Mouse (Mus musculus): ENCODE results near the gene Arhgap22. TPM values are rescaled to one million over a fixed set of nuclear protein-coding genes. Genes with fewer than 3 reads are reported as not detected.

The Arhgap22 gene
- total and polyA plus RNA-seq, 3 experiments = 0.11 TPM; not detected in 2

GRCm38 (mm10) chr14:33294488-33294887 lies 80.7 kb downstream of the Arhgap22 start:
- Histone ChIP-seq H3K9ac (ENCODE audit: control insufficient read depth, low read depth, low read length, poor library complexity, severe bottlenecking) (no peak overlapping the region), H3K9me3 (replicated peaks; ENCODE audit: insufficient read depth, low read length) (no peaks in the 10 kb centered on the region), H3K27me3 (ENCODE audit: control insufficient read depth in 1 of 2, insufficient read depth in 2 of 2, low read length in 2 of 2) (peaks cover 0 to 3% of the 10 kb centered on the region in 2 experiments; a peak in 2 of 4 replicates), H3K27ac (ENCODE audit: control insufficient read depth, low read depth, low read length) (no peak overlapping the region), H3K79me2 (ENCODE audit: control insufficient read depth, insufficient read depth, low read length, poor library complexity) (no peaks in the 10 kb centered on the region), H3K36me3 (ENCODE audit: control insufficient read depth in 1 of 2, insufficient read depth in 2 of 2, low read length in 2 of 2) (no peaks in the 10 kb centered on the region), H3K4me1 (ENCODE audit: control insufficient read depth in 1 of 2, insufficient read depth in 2 of 2, low read length in 2 of 2) (no peaks in the 10 kb centered on the region), H3K4me3 (ENCODE audit: control insufficient read depth in 1 of 2, insufficient read depth in 1 of 2, low read depth in 2 of 2, low read length in 2 of 2) (no peak overlapping the region)
- TF ChIP-seq RCOR1 (IDR thresholded peaks at IDR 0.05; ENCODE audit: low read depth, low read length) (no peak), CHD1 (IDR thresholded peaks at IDR 0.05; ENCODE audit: low read depth, low read length) (no peak), NELFE (IDR thresholded peaks at IDR 0.05; ENCODE audit: low read depth, low read length) (no peak), ZKSCAN1 (IDR thresholded peaks at IDR 0.05; ENCODE audit: low read depth, low read length) (no peak), TAL1 (IDR thresholded peaks at IDR 0.05; ENCODE audit: low read length) (no peak), NRF1 (IDR thresholded peaks at IDR 0.05; ENCODE audit: insufficient read depth, low read depth, low read length, poor library complexity, severe bottlenecking) (no peak), GATA1 (IDR thresholded peaks at IDR 0.05; ENCODE audit: low read depth, low read length) (no peak)
- no peak for DNase-seq (ENCODE audit: low read depth, low spot score)

- Histone ChIP-seq H3K4me3 (ENCODE audit: control insufficient read depth in 1 of 2, insufficient read depth in 1 of 2, low read depth in 2 of 2, low read length in 2 of 2) (no peak overlapping the region), H3K9me3 (replicated peaks; ENCODE audit: insufficient read depth, low read length) (no peaks in the 10 kb centered on the region), H3K27me3 (ENCODE audit: control insufficient read depth in 1 of 2, insufficient read depth in 2 of 2, low read length in 2 of 2) (no peaks in the 10 kb centered on the region), H3K36me3 (ENCODE audit: control insufficient read depth in 1 of 2, insufficient read depth in 2 of 2, low read length in 2 of 2) (no peaks in the 10 kb centered on the region), H3K9ac (ENCODE audit: control insufficient read depth, low read depth, low read length, poor library complexity, severe bottlenecking) (no peak overlapping the region), H3K27ac (ENCODE audit: control insufficient read depth, low read depth, low read length) (no peak overlapping the region), H3K79me2 (ENCODE audit: control insufficient read depth, insufficient read depth, low read length, poor library complexity) (no peaks in the 10 kb centered on the region), H3K4me1 (ENCODE audit: control insufficient read depth in 1 of 2, insufficient read depth in 2 of 2, low read length in 2 of 2) (no peaks in the 10 kb centered on the region)
- TF ChIP-seq CHD1 (IDR thresholded peaks at IDR 0.05; ENCODE audit: low read depth, low read length) (no peak), SIN3A (IDR thresholded peaks at IDR 0.05; ENCODE audit: low read length) (no peak), CHD2 (IDR thresholded peaks at IDR 0.05; ENCODE audit: low read length) (no peak), E2F4 (IDR thresholded peaks at IDR 0.05; ENCODE audit: borderline replicate concordance, low read depth, low read length) (no peak), RCOR1 (IDR thresholded peaks at IDR 0.05; ENCODE audit: low read depth, low read length) (no peak), CTCF (IDR thresholded peaks at IDR 0.05 in 2 of 3, conservative IDR thresholded peaks at IDR 0.05 in 1 of 3; ENCODE audit: control insufficient read depth in 1 of 3, insufficient read depth in 1 of 3, low read depth in 2 of 3, low read length in 3 of 3, poor library complexity in 1 of 3, severe bottlenecking in 1 of 3) (no peak), TCF12 (IDR thresholded peaks at IDR 0.05; ENCODE audit: low read depth, low read length) (no peak), HCFC1 (IDR thresholded peaks at IDR 0.05; ENCODE audit: low read depth, low read length) (no peak), POLR2A (IDR thresholded peaks at IDR 0.05; ENCODE audit: control insufficient read depth in 1 of 2, insufficient read depth in 1 of 2, low read depth in 1 of 2, low read length in 2 of 2, poor library complexity in 1 of 2) (no peak), TBP (IDR thresholded peaks at IDR 0.05; ENCODE audit: low read depth, low read length) (no peak)
- no peak for DNase-seq (ENCODE audit: low read depth, low spot score)
These were observed 83.0 kb downstream of the Arhgap22 start for GRCm38 (mm10) chr14:33296698-33297341.

- H3K27ac ChIP-seq (ENCODE audit: control insufficient read depth, low read depth, low read length) = no peak overlapping the region
- H3K27me3 ChIP-seq (ENCODE audit: control insufficient read depth in 1 of 2, insufficient read depth in 2 of 2, low read length in 2 of 2) = no peaks in the 10 kb centered on the region; a peak in 1 of 4 replicates
- H3K4me3 ChIP-seq (ENCODE audit: control insufficient read depth in 1 of 2, insufficient read depth in 1 of 2, low read depth in 2 of 2, low read length in 2 of 2) = no peak overlapping the region
- no peaks in the 10 kb centered on the region for H3K36me3 ChIP-seq (ENCODE audit: control insufficient read depth in 1 of 2, insufficient read depth in 2 of 2, low read length in 2 of 2)
- DNase-seq (ENCODE audit: low read depth, low spot score) = no peak
- H3K9me3 ChIP-seq (replicated peaks; ENCODE audit: insufficient read depth, low read length) = no peaks in the 10 kb centered on the region
- H3K9ac ChIP-seq (ENCODE audit: control insufficient read depth, low read depth, low read length, poor library complexity, severe bottlenecking) = no peak overlapping the region
- no peaks in the 10 kb centered on the region for H3K79me2 ChIP-seq (ENCODE audit: control insufficient read depth, insufficient read depth, low read length, poor library complexity)
- no peaks in the 10 kb centered on the region for H3K4me1 ChIP-seq (ENCODE audit: control insufficient read depth in 1 of 2, insufficient read depth in 2 of 2, low read length in 2 of 2)
- no peak for TF ChIP-seq UBTF (IDR thresholded peaks at IDR 0.05; ENCODE audit: borderline replicate concordance, insufficient read depth, low read depth, low read length)
- no peak for TF ChIP-seq POLR2A (IDR thresholded peaks at IDR 0.05; ENCODE audit: control insufficient read depth in 1 of 2, insufficient read depth in 1 of 2, low read depth in 1 of 2, low read length in 2 of 2, poor library complexity in 1 of 2)
- no peak for TF ChIP-seq MAFK (IDR thresholded peaks at IDR 0.05; ENCODE audit: borderline replicate concordance, low read depth, low read length)
- TF ChIP-seq TCF12 (IDR thresholded peaks at IDR 0.05; ENCODE audit: low read depth, low read length) = no peak
- TF ChIP-seq MAZ (IDR thresholded peaks at IDR 0.05; ENCODE audit: low read depth, low read length) = no peak
- TF ChIP-seq POLR2AphosphoS2 (IDR thresholded peaks at IDR 0.05; ENCODE audit: low read length) = no peak
- TF ChIP-seq SMC3 (IDR thresholded peaks at IDR 0.05; ENCODE audit: low read depth, low read length) = no peak
- no peak for TF ChIP-seq CTCF (IDR thresholded peaks at IDR 0.05 in 2 of 3, conservative IDR thresholded peaks at IDR 0.05 in 1 of 3; ENCODE audit: control insufficient read depth in 1 of 3, insufficient read depth in 1 of 3, low read depth in 2 of 3, low read length in 3 of 3, poor library complexity in 1 of 3, severe bottlenecking in 1 of 3)
- TF ChIP-seq MYB (IDR thresholded peaks at IDR 0.05; ENCODE audit: low read depth, low read length) = no peak
- TF ChIP-seq HCFC1 (IDR thresholded peaks at IDR 0.05; ENCODE audit: low read depth, low read length) = no peak
- no peak for TF ChIP-seq E2F4 (IDR thresholded peaks at IDR 0.05; ENCODE audit: borderline replicate concordance, low read depth, low read length)
- TF ChIP-seq USF1 (IDR thresholded peaks at IDR 0.05; ENCODE audit: low read depth, low read length) = no peak
- TF ChIP-seq MAX (IDR thresholded peaks at IDR 0.05; ENCODE audit: low read length) = no peak
- TF ChIP-seq TBP (IDR thresholded peaks at IDR 0.05; ENCODE audit: low read depth, low read length) = no peak
- no peak for TF ChIP-seq EP300 (IDR thresholded peaks at IDR 0.05; ENCODE audit: low read depth in 1 of 2, low read length in 2 of 2)
- TF ChIP-seq RCOR1 (IDR thresholded peaks at IDR 0.05; ENCODE audit: low read depth, low read length) = no peak
These were observed 86.8 kb downstream of the Arhgap22 start for GRCm38 (mm10) chr14:33300591-33300990.

Data from MEL (cell line).